Mouse (Mus musculus): Measurements from ENCODE around the gene Tbccd1.

- TF ChIP-seq POLR2A (IDR thresholded peaks at IDR 0.05; ENCODE audit: borderline replicate concordance, extremely low read depth, insufficient read depth, insufficient read length, poor library complexity, severe bottlenecking) (no peak), CTCF (IDR thresholded peaks at IDR 0.05; ENCODE audit: borderline replicate concordance, extremely low read depth, insufficient read depth, insufficient read length) (no peak)
These were observed 46.0 kb downstream of the Tbccd1 start, which contains the start of gene Crygs for GRCm38 (mm10) chr16:22811477-22811876.

Data from brain, embryonic 14.5 days (tissue).